Mouse (Mus musculus) gastrocnemius, postnatal 36 days (tissue): Measurements from ENCODE around the gene Slc9a3r2. TPM values are rescaled to one million over a fixed set of nuclear protein-coding genes. Genes with fewer than 3 reads are reported as not detected.

ENCODE experiments used
- DNase-seq, 2 experiments: peaks; one replicate each; pipeline ENCODE4 v3.0.0; 2022
- intact Hi-C: fragments of 180-260 bp; cut with DNase I; formaldehyde crosslinking; loops from one replicate; pipeline ENCODE4 v1.15.1; 2025
- total RNA-seq, 2 experiments: library from RNA; stranded (reverse); gene quantifications; 2 replicates each; pipeline ENCODE4 v1.2.3; 2021

Gene Slc9a3r2
- total RNA-seq, 2 experiments from 2014 or later: 27.1 to 36.9 TPM

- intact Hi-C loops: no loop called here
- DNase-seq: no peak
Observed at GRCm38 (mm10) chr17:24640581-24640980, 9.5 kb downstream of the Slc9a3r2 start.

GRCm38 (mm10) chr17:24640119-24640518, 10.0 kb downstream of the Slc9a3r2 start:
- DNase-seq: no peak
- intact Hi-C loops: no loop called here

GRCm38 (mm10) chr17:24639571-24639988, 10.5 kb downstream of the Slc9a3r2 start:
- intact Hi-C loops: no loop called here
- no peak for DNase-seq

GRCm38 (mm10) chr17:24638840-24639239, 11.3 kb downstream of the Slc9a3r2 start:
- intact Hi-C loops: no loop called here
- DNase-seq: peak in 1 of 2 experiments; percentile 20

- DNase-seq: no peak
- intact Hi-C loops: no loop called here
Observed at GRCm38 (mm10) chr17:24638214-24638613, 11.9 kb downstream of the Slc9a3r2 start.

- intact Hi-C loops: no loop called here
- no peak for DNase-seq
Observed at GRCm38 (mm10) chr17:24636781-24637481, 13.2 kb downstream of the Slc9a3r2 start.

GRCm38 (mm10) chr17:24635694-24636093, 14.4 kb downstream of the Slc9a3r2 start:
- intact Hi-C loops: no loop called here
- no peak for DNase-seq

GRCm38 (mm10) chr17:24635024-24635423, 15.1 kb downstream of the Slc9a3r2 start:
- peak in 1 of 2 experiments; percentile 15 for DNase-seq
- intact Hi-C loops: no loop called here

- no peak for DNase-seq
- intact Hi-C loops: no loop called here
Observed at GRCm38 (mm10) chr17:24633831-24634230, 16.3 kb downstream of the Slc9a3r2 start.

- DNase-seq: peak; percentile 57 to 68
- intact Hi-C loops: no loop called here
Observed at GRCm38 (mm10) chr17:24632813-24633449, 17.2 kb downstream of the Slc9a3r2 start.

GRCm38 (mm10) chr17:24632167-24632812, 17.8 kb downstream of the Slc9a3r2 start, which contains the start of the genes Tsc2 and Nthl1:
Gene Tsc2 (minus strand): TSS chr17:24632630.
Gene Nthl1 (plus strand): TSS chr17:24632680.
- peak; percentile 73 to 77 for DNase-seq
- intact Hi-C loops: no loop called here

GRCm38 (mm10) chr17:24630072-24630471, 20.1 kb downstream of the Slc9a3r2 start:
- intact Hi-C loops: no loop called here
- DNase-seq: no peak

GRCm38 (mm10) chr17:24628646-24629045, 21.5 kb downstream of the Slc9a3r2 start:
- DNase-seq: peak; percentile 58 to 74
- intact Hi-C loops: loop anchor here (2.0 to 5.0 kb wide), 2 partner anchors 22 to 96 kb away; partner anchors contain the start of genes Rab26 and Slc9a3r2

GRCm38 (mm10) chr17:24625472-24625871, 24.7 kb downstream of the Slc9a3r2 start:
- no peak for DNase-seq

GRCm38 (mm10) chr17:24617561-24618194, 32.4 kb downstream of the Slc9a3r2 start:
- no peak for DNase-seq
- intact Hi-C loops: no loop called here

More at GRCm38 (mm10) chr17:24625472-24625871, 24.7 kb downstream of the Slc9a3r2 start:
- intact Hi-C loops: loop anchor here (5.0 kb wide), 1 partner anchor 93 kb away; the partner anchor contains the start of gene Rab26

GRCm38 (mm10) chr17:24610711-24611110, 39.4 kb downstream of the Slc9a3r2 start:
- no peak for DNase-seq
- intact Hi-C loops: no loop called here

GRCm38 (mm10) chr17:24608874-24609273, 41.3 kb downstream of the Slc9a3r2 start:
- intact Hi-C loops: no loop called here
- no peak for DNase-seq

- DNase-seq: no peak
- intact Hi-C loops: no loop called here
Observed at GRCm38 (mm10) chr17:24608370-24608769, 41.8 kb downstream of the Slc9a3r2 start.

- no peak for DNase-seq
- intact Hi-C loops: no loop called here
Observed at GRCm38 (mm10) chr17:24604557-24604956, 45.6 kb downstream of the Slc9a3r2 start.

GRCm38 (mm10) chr17:24603961-24604360, 46.2 kb downstream of the Slc9a3r2 start:
- intact Hi-C loops: no loop called here
- no peak for DNase-seq

- no peak for DNase-seq
- intact Hi-C loops: no loop called here
Observed at GRCm38 (mm10) chr17:24600502-24600901, 49.6 kb downstream of the Slc9a3r2 start.
